Mouse (Mus musculus) spleen, adult 2 months (tissue): ENCODE measurements around the gene Fam169a. TPM values are rescaled to one million over a fixed set of nuclear protein-coding genes. Genes with fewer than 3 reads are reported as not detected.

Experiments
- DNase-seq, 2 experiments: peaks; one replicate each; pipeline versions ENCODE4 v3.0.0 to v3.0.0-alpha.2; 2012 to 2021; ENCODE audit warnings: low spot score in 2 of 2, low read depth in 1 of 2
- H3K27ac ChIP-seq: fragments of 200-500 bp; 2 replicates; pipeline ENCODE4 v1.5.1; 2012; ENCODE audit warnings: low read length, inconsistent platforms; ENCODE audit not compliant: insufficient read depth
- H3K27me3 ChIP-seq: fragments of 200-500 bp; 2 replicates; pipeline ENCODE4 v1.6.1; 2012; ENCODE audit warnings: mild to moderate bottlenecking, moderate library complexity, low read length, inconsistent platforms; ENCODE audit not compliant: control insufficient read depth, insufficient read depth
- H3K36me3 ChIP-seq: fragments of 200-500 bp; 2 replicates; pipeline ENCODE4 v1.6.1; 2012; ENCODE audit warnings: mild to moderate bottlenecking, low read length, inconsistent platforms; ENCODE audit not compliant: control insufficient read depth, insufficient read depth
- H3K4me1 ChIP-seq: fragments of 200-500 bp; 2 replicates; pipeline ENCODE4 v1.6.1; 2011; ENCODE audit warnings: inconsistent platforms; ENCODE audit not compliant: control insufficient read depth, insufficient read depth, insufficient read length
- H3K4me3 ChIP-seq: fragments of 200-500 bp; 2 replicates; pipeline ENCODE4 v1.5.1; 2011; ENCODE audit warnings: mild to moderate bottlenecking, inconsistent platforms; ENCODE audit not compliant: insufficient read depth, insufficient read length; ENCODE audit errors: extremely low read depth
- CTCF ChIP-seq: fragments of 200-500 bp; IDR thresholded peaks from 2 replicates; pipeline ENCODE4 v1.5.1; 2011; ENCODE audit warnings: mild to moderate bottlenecking, inconsistent platforms; ENCODE audit not compliant: insufficient read depth, insufficient read length, insufficient replicate concordance; ENCODE audit errors: extremely low read depth
- POLR2A ChIP-seq: fragments of 200-500 bp; IDR thresholded peaks from 2 replicates; pipeline ENCODE4 v1.6.1; 2011; ENCODE audit warnings: low read depth, low read length, inconsistent platforms
- WGBS: fragments of 180-500 bp; shearing (Covaris S2); methylation state at CpG from one replicate; pipeline ENCODE4 v1.1.7; 2018; 5-methylcytosine and 5-hydroxymethylcytosine counted together
- polyA plus RNA-seq: library from polyadenylated mRNA; depleted of rRNA; stranded (reverse); fragments of >200 nt; gene quantifications from 2 replicates; pipeline ENCODE4 v1.2.3, GENCODE M21; 2012; rRNA removed

Gene Fam169a
- not detected in 2 replicates for polyA plus RNA-seq

DNA sequence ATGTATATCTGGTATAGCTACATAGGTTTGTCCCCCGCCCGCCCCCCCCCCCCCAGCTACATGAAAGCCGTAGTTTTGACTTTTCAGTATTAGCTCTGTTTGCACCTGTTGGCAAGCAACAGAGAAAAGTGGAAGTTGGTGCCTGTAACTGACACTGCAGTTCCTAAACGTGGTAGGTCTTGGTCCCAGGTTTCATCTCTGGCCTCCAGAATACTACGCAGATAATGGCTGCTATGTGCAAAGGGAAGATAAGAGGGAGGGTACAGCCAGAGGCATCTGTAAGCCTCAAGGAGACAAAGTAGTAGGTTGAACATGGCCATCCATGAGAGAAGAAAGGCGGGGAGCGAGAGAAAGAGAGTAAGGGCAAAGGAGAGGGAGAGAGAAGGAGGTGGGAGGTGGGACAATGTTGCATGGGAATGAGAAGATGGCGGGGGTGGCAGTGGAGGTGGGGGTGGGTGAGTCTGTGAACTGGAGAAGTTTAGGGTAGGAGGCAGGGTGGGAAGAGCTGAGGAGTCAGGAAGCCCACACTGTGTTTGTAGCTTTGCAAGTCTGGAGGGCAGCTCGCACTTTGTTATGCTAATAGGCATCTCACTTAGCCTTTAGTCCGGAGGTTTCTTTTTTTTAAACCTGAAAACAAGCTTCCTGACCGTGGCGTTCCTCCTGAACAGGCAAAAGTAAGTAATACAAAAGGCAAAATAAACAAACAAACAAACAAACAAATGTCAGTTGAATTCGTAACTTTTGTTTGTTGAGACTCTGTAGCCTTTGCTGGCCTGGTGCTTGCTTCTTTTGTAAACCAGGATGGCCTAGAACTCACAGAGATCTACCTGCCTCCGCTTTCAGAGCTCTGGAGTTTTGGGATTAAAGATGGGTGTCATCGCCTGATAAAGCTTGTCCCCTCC is at the start of gene Fam169a:
Fam169a (plus strand) TSS at position 638 of the 902 bp plus-strand sequence.
- Histone ChIP-seq H3K4me1 (no peaks in the 10 kb centered on the region; the same call in 1 of the 2 replicates), H3K27ac (no peak within 1 kb of the TSS), H3K4me3 (no peak within 1 kb of the TSS), H3K27me3 (peaks cover 9% of the 10 kb centered on the region), H3K36me3 (no peaks in the 10 kb centered on the region)
- no peak for TF ChIP-seq POLR2A
- WGBS = 75% methylated on average over 15 of the region's 15 CpGs
- DNase-seq = no peak

DNA sequence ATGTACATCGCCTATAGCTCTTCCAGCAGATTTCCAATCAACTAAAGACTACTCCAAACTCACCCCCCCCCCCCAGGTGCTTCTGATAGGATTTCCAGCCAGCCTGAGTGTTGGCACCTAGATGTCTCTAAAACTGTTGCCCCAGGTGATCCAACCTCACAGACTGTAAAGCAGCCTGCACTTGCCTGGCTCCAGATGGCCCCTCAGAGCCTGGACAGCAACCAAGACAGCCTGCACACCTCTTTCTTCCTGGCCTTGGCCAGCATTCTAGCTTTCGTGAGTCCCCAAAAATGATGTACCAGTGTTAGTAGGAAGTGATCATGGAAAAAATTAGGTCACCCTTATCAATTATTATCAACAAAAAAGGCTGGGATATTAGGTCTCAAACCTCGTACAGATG is 49.4 kb upstream of the Fam169a start:
- TF ChIP-seq POLR2A (no peak), CTCF (no peak)
- Histone ChIP-seq H3K27ac (no peak overlapping the region), H3K27me3 (no peaks in the 10 kb centered on the region), H3K36me3 (no peaks in the 10 kb centered on the region), H3K4me3 (no peak overlapping the region), H3K4me1 (no peaks in the 10 kb centered on the region)
- DNase-seq = no peak
- WGBS = 92% methylated on average over 3 of the region's 3 CpGs

DNA sequence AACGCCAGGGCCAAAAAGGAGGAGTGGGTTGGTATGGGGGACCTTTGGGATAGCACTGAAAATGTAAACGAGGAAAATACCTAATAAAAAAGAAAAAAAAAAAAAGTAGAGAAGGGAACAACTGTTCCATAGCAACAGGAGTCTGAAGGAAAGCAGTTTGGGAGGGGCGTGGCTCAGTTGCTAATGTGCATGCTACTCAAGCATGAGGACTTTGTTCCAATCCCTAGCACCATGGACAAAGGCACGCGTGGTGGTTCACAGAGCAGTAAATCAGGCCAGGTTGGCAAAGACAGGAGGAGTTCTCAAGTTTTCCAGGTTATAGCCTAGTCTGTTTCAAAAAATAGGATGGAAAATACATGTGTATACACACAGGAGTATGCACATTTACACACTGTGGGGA is 47.0 kb upstream of the Fam169a start:
- 90% methylated on average over 5 of the region's 5 CpGs for WGBS

DNA sequence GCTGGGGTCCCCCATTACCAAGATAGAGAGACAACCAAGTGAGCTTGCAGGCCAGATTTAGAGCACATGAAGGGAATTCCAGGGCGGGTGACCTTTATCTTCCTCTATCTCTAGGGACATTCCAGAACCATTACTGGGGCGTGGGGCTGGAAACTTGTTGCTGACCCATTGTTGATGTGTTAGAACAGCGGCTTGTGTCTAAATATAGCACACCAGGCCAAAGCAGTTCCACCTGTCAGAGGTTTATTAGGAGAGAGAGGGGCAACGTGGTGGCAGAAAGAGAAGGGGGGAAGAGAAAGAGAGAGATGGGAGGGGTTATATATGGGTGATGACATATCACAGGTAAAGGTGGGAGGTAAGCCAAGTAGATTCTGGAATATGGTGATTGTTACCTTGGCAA is 45.2 kb upstream of the Fam169a start:
- Histone ChIP-seq H3K27me3 (no peaks in the 10 kb centered on the region), H3K4me3 (no peak overlapping the region), H3K27ac (no peak overlapping the region), H3K4me1 (no peaks in the 10 kb centered on the region), H3K36me3 (no peaks in the 10 kb centered on the region)
- 72% methylated on average over 4 of the region's 4 CpGs for WGBS
- TF ChIP-seq POLR2A = no peak
- no peak for DNase-seq

More for the DNA sequence above, 47.0 kb upstream of the Fam169a start:
- H3K4me1 ChIP-seq = no peaks in the 10 kb centered on the region
- H3K27me3 ChIP-seq = no peaks in the 10 kb centered on the region
- no peak for TF ChIP-seq CTCF
- TF ChIP-seq POLR2A = no peak
- DNase-seq = no peak
- H3K27ac ChIP-seq = no peak overlapping the region
- H3K36me3 ChIP-seq = no peaks in the 10 kb centered on the region
- H3K4me3 ChIP-seq = no peak overlapping the region

DNA sequence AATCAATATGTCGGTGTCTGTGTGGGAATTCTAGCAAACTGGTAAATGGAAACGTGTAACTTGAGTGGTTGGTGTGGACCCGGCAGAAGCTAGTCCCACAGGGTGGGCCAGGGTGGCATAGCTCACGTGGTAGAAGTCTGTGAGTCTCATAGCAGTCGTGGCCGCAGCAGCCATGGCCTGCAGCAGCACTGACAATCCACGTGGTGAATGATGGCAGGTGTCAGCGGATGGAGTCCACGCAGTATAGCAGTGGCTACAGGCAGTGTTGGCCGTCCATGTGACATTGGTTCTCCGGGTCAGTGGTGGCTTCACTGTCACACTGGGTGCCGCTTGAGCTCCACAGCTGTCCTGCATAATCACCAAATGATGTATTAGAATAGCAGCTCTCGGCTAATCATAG is 37.0 kb upstream of the Fam169a start:
- no peak overlapping the region for H3K27ac ChIP-seq
- WGBS = 92% methylated on average over 13 of the region's 13 CpGs
- no peaks in the 10 kb centered on the region for H3K27me3 ChIP-seq
- no peak overlapping the region for H3K4me3 ChIP-seq
- no peaks in the 10 kb centered on the region for H3K36me3 ChIP-seq
- no peak for TF ChIP-seq POLR2A
- no peak for TF ChIP-seq CTCF
- DNase-seq = no peak
- H3K4me1 ChIP-seq = no peaks in the 10 kb centered on the region

DNA sequence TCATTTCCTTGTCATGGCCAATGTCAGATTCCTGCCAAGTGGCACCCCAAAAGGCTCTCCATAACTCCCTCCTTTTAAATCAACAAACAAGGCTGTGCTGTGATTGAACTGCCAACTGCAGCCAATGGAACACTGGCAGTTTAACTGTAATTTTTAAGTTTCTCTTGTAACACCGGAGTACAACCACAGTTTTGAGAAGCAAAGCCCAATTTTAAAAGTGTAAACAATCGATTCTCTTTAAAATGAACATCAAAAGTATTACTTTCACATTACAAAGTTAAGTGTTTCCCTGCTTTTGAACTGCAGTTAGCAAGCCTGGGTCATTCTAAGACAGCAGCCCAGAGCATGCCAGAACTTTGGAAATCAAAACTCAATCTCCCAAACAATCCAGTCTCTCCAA is 32.8 kb upstream of the Fam169a start, which contains the start of gene 1700029F12Rik:
1700029F12Rik (minus strand) TSS at position 101 of the 400 bp plus-strand sequence.
- Histone ChIP-seq H3K4me3 (no peak within 1 kb of the TSS), H3K27me3 (no peaks in the 10 kb centered on the region), H3K27ac (no peak within 1 kb of the TSS), H3K4me1 (no peaks in the 10 kb centered on the region), H3K36me3 (no peaks in the 10 kb centered on the region)
- TF ChIP-seq POLR2A = no peak
- no peak for TF ChIP-seq CTCF
- no peak for DNase-seq
- 83% methylated on average over 2 of the region's 2 CpGs for WGBS

DNA sequence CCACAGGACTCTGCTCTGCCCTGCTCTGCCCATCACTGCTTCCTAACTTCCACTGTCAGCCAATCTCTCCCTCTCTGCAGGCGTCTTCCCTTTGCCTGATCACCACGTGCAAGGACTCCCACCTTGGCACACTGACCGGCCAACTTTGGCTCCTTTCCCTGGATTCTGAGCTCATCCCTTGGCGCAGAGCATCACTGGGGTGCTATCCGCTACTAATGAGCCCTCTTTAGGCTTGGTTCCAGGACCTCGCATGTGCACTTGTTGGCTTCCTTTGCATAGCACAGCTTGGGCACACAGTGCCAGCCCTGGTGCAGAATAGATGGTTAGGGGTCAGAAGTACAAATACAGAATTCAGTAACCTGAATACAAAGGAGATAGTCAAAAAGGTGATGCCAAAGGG is 15.9 kb upstream of the Fam169a start:
- no peak overlapping the region for H3K27ac ChIP-seq
- WGBS = 86% methylated on average over 6 of the region's 6 CpGs
- no peak for DNase-seq

More for the DNA sequence above, 15.9 kb upstream of the Fam169a start:
- Histone ChIP-seq H3K4me3 (no peak overlapping the region), H3K4me1 (no peaks in the 10 kb centered on the region), H3K27me3 (no peaks in the 10 kb centered on the region), H3K36me3 (no peaks in the 10 kb centered on the region)
- TF ChIP-seq CTCF = no peak
- TF ChIP-seq POLR2A = no peak
